Mouse (Mus musculus) stomach, postnatal 0 days (tissue): ENCODE results near the gene Gdap1l1. TPM values are rescaled to one million over a fixed set of nuclear protein-coding genes. Genes with fewer than 3 reads are reported as not detected.

Experiments
- ATAC-seq: fragments of 200-750 bp; cut with Nextera tagmentation; 2 replicates; pipeline ENCODE4 v1.8.0; 2017; ENCODE audit not compliant: low FRiP score, low TSS enrichment
- DNase-seq: peaks from one replicate; pipeline ENCODE4 v3.0.0-alpha.2; 2016; ENCODE audit warnings: low spot score
- H3K27ac ChIP-seq: fragments of 300-500 bp; sonication (generic); replicated peaks from 2 replicates; pipeline ENCODE4 v1.5.1; 2014; ENCODE audit warnings: mild to moderate bottlenecking, control low read depth
- H3K27me3 ChIP-seq: fragments of 300-500 bp; sonication (generic); 2 replicates; pipeline ENCODE4 v1.6.1; 2014; ENCODE audit warnings: low read length; ENCODE audit not compliant: control insufficient read depth, insufficient read depth
- H3K36me3 ChIP-seq: fragments of 300-500 bp; sonication (generic); 2 replicates; pipeline ENCODE4 v1.6.1; 2014; ENCODE audit warnings: low read length, mixed read lengths; ENCODE audit not compliant: control insufficient read depth, insufficient read depth
- H3K4me1 ChIP-seq: fragments of 300-500 bp; sonication (generic); replicated peaks from 2 replicates; pipeline ENCODE4 v1.6.1; 2014; ENCODE audit warnings: antibody characterized with exemption; ENCODE audit not compliant: control insufficient read depth, insufficient read depth
- H3K4me2 ChIP-seq: fragments of 300-500 bp; sonication (generic); replicated peaks from 2 replicates; pipeline ENCODE4 v1.6.1; 2014; ENCODE audit warnings: low read depth, mild to moderate bottlenecking, control low read depth, moderate library complexity
- H3K4me3 ChIP-seq: fragments of 300-500 bp; sonication (generic); 2 replicates; pipeline ENCODE4 v1.5.1; 2014; ENCODE audit warnings: low read depth, low read length, control low read depth
- H3K9ac ChIP-seq: fragments of 300-500 bp; sonication (generic); 2 replicates; pipeline ENCODE4 v1.6.1; 2014; ENCODE audit warnings: mild to moderate bottlenecking, low read length, control low read depth, mixed read lengths
- H3K9me3 ChIP-seq: fragments of 300-500 bp; sonication (generic); 2 replicates; pipeline ENCODE4 v1.6.1; 2016; ENCODE audit warnings: low read length; ENCODE audit not compliant: control insufficient read depth
- CTCF ChIP-seq: IDR thresholded peaks from 2 replicates; pipeline ENCODE4 v1.5.1; 2016; ENCODE audit warnings: antibody characterized with exemption, low read depth, mild to moderate bottlenecking, moderate library complexity
- EP300 ChIP-seq: optimal IDR thresholded peaks from 2 replicates; pipeline ENCODE3; 2016; ENCODE audit warnings: antibody characterized with exemption
- WGBS: fragments of 180-500 bp; shearing (Covaris S2); extraction: QIAGEN DNeasy Blood & Tissue Kit; methylation state at CpG from one replicate; pipeline ENCODE4 v1.1.7; 2014; 5-methylcytosine and 5-hydroxymethylcytosine counted together
- polyA plus RNA-seq: library from polyadenylated mRNA; unstranded; fragments of >200 nt; fragmentation: Nextera tagmentation; extraction: Ambion mirVana; gene quantifications from 2 replicates; pipeline ENCODE4 v1.2.1, GENCODE M21; 2015

The Gdap1l1 gene
- polyA plus RNA-seq, 1 experiment from 2014 or later: 1.9 TPM

DNA sequence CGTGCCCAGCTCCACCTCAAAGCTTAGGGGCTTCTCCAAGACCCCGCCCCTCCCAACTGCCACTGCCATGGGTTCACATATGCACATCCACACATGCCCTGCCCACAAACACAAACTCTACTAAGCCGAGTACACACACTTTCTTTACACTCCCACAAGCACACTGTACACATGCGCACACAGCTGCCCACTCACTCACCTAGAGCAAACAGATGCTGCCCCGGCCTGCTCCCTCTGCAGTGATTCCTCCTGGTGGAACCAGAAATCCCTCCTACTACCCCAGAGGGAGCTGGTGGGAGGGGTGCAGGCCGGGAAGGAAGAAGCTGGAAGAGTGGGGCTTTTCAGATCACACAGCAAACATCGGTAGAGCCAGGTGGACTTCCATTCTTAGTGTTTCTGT is 5.7 kb downstream of the Gdap1l1 start:
- H3K27ac ChIP-seq: no peak overlapping the region
- no peaks in the 10 kb centered on the region for H3K9me3 ChIP-seq
- H3K36me3 ChIP-seq: no peaks in the 10 kb centered on the region
- ATAC-seq: peak; percentile 54; the same call in 1 of the 2 replicates
- H3K9ac ChIP-seq: no peak overlapping the region
- 36% methylated on average over 7 of the region's 7 CpGs for WGBS
- TF ChIP-seq EP300 (no peak), CTCF (no peak)
- peak; percentile 32 for DNase-seq
- no peaks in the 10 kb centered on the region for H3K27me3 ChIP-seq
- H3K4me3 ChIP-seq: no peak overlapping the region
- H3K4me2 ChIP-seq: no peak overlapping the region
- H3K4me1 ChIP-seq: no peaks in the 10 kb centered on the region

DNA sequence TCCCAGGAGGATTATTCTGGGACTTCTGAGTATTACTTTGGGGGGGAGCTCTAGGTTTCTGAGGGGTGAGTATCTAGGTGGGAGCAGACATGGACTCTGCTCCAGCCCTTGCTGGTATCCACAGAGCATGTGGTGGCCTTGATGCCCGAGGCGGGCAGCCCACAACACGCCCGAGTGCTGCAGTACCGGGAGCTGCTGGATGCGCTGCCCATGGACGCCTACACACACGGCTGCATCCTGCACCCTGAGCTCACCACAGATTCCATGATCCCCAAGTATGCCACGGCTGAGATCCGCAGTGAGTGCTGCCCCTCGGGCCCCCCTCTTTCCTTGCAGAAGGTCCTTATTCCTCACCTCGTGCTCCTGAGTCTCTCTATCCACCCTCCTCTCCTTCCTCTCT is 9.1 kb downstream of the Gdap1l1 start:
- no peak overlapping the region for H3K4me3 ChIP-seq
- ATAC-seq (no peak), DNase-seq (no peak)
- no peaks in the 10 kb centered on the region for H3K9me3 ChIP-seq
- H3K27me3 ChIP-seq: no peaks in the 10 kb centered on the region
- H3K9ac ChIP-seq: no peak overlapping the region
- H3K4me2 ChIP-seq: no peak overlapping the region
- TF ChIP-seq EP300 (no peak), CTCF (no peak)
- 78% methylated on average over 12 of the region's 12 CpGs for WGBS
- no peak overlapping the region for H3K27ac ChIP-seq
- no peaks in the 10 kb centered on the region for H3K36me3 ChIP-seq
- H3K4me1 ChIP-seq: no peaks in the 10 kb centered on the region

DNA sequence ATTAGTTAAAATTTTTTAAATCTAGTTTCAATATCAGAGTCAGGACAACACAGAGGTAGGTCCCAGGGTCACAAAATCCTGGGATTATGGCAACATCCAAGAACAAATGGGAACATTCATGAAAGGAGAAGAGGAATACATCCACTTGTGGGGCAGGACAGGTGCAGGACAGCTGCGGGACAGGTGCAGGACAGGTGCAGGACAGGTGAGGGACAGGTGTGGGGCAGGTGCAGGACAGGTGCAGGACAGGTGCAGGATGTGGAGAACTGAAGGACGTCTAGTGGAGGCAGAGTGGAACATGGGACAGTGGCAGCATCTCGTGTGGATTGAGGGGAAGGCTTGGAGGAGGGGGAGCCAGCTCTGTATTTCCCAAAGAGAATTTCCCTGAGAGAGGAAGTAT is 11.0 kb downstream of the Gdap1l1 start:
- H3K27me3 ChIP-seq: no peaks in the 10 kb centered on the region
- H3K9ac ChIP-seq: no peak overlapping the region
- ATAC-seq (no peak), DNase-seq (no peak)
- 55% methylated on average over 3 of the region's 3 CpGs for WGBS
- no peak overlapping the region for H3K4me2 ChIP-seq
- no peak overlapping the region for H3K27ac ChIP-seq
- TF ChIP-seq CTCF: no peak
- no peaks in the 10 kb centered on the region for H3K36me3 ChIP-seq
- no peaks in the 10 kb centered on the region for H3K4me1 ChIP-seq
- no peak overlapping the region for H3K4me3 ChIP-seq
- H3K9me3 ChIP-seq: no peaks in the 10 kb centered on the region

DNA sequence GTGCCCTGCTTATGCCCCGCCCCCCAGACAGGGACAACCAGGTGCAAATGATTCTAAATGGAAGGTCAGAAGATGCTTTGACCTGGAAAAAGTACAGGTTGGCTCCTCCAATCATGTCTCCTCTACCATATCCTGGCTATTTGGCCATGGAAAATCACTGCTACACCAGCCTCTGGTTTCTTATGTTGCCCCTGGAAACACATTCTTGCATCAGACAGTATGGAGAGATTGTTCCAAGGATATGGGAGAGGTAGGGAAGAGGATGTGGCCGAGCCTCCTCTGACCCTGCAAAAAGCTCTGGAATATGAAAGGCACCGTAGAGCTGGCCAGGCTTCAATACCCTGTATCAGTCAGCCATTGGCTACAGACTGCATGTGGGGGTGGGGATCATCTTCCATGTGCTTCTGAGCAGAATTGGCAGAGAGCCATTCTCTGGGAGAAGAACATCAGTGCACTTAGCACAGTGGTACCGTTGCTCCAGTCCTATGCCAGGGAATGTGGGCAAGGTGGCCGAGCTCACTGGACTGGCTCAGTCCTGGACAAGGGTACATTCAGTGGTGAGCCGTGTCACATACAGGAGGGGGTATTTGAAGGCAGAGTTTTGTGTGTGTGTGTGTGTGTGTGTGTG is 12.5 kb downstream of the Gdap1l1 start:
- H3K4me1 ChIP-seq: no peaks in the 10 kb centered on the region
- peak; percentile 45; the same call in 1 of the 2 replicates for ATAC-seq
- no peak overlapping the region for H3K9ac ChIP-seq
- no peaks in the 10 kb centered on the region for H3K9me3 ChIP-seq
- no peaks in the 10 kb centered on the region for H3K36me3 ChIP-seq
- no peak overlapping the region for H3K4me2 ChIP-seq
- TF ChIP-seq EP300 (no peak), CTCF (no peak)
- WGBS: 52% methylated on average over 6 of the region's 6 CpGs
- no peak for DNase-seq
- H3K4me3 ChIP-seq: no peak overlapping the region
- no peaks in the 10 kb centered on the region for H3K27me3 ChIP-seq
- no peak overlapping the region for H3K27ac ChIP-seq

DNA sequence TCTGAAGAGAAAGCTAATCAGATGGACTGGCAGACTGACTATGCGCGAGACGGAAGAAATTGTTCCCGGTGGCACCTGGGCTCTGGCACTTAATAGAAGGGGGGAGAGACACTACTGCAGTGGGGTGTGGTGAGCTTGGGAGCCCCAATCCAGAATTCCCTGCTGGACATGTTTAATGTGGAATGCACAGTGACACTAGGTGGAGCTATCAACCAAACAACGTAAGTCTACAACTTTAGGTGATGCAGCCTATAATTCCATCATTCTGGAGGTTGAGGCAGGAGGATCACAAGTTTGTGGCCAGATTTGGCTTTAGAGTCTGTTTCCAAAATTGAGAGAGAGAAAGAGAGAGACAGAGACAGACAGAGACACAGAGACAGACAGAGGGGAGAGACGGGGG is 14.5 kb downstream of the Gdap1l1 start:
- H3K4me1 ChIP-seq: no peaks in the 10 kb centered on the region
- H3K9ac ChIP-seq: no peak overlapping the region
- 81% methylated on average over 6 of the region's 6 CpGs for WGBS
- H3K27me3 ChIP-seq: no peaks in the 10 kb centered on the region
- TF ChIP-seq CTCF (peak; percentile 65), EP300 (no peak)
- ATAC-seq: no peak
- H3K36me3 ChIP-seq: no peaks in the 10 kb centered on the region
- H3K27ac ChIP-seq: no peak overlapping the region
- H3K9me3 ChIP-seq: no peaks in the 10 kb centered on the region
- H3K4me3 ChIP-seq: no peak overlapping the region
- DNase-seq: no peak
- no peak overlapping the region for H3K4me2 ChIP-seq

DNA sequence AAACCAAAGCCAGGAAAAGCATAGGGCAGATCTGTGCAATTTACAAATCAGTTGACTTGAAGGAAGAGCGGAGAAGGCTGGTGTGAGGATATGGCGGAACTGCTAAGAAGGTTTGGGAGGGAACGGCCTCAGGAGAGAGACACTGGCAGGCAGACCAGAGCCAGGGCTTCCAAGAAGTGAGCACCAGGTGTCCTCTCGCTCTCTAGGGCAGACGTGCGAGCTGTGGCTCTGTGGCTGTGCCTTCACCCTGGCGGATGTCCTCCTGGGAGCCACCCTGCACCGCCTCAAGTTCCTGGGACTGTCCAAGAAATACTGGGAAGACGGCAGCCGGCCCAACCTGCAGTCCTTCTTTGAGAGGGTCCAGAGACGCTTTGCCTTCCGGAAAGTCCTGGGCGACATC is 15.1 kb downstream of the Gdap1l1 start:
- WGBS: 85% methylated on average over 12 of the region's 13 CpGs
- no peak for TF ChIP-seq CTCF
- TF ChIP-seq EP300: no peak
- no peak overlapping the region for H3K27ac ChIP-seq
- H3K9me3 ChIP-seq: no peaks in the 10 kb centered on the region
- H3K4me1 ChIP-seq: no peaks in the 10 kb centered on the region
- H3K36me3 ChIP-seq: no peaks in the 10 kb centered on the region
- ATAC-seq: no peak
- no peak overlapping the region for H3K4me3 ChIP-seq
- no peak overlapping the region for H3K4me2 ChIP-seq
- no peak for DNase-seq
- no peak overlapping the region for H3K9ac ChIP-seq
- no peaks in the 10 kb centered on the region for H3K27me3 ChIP-seq
